Mouse (Mus musculus) intestine, embryonic 15.5 days (tissue): ENCODE results near the gene Fut9. TPM values are rescaled to one million over a fixed set of nuclear protein-coding genes. Genes with fewer than 3 reads are reported as not detected.
A peak's percentile ranks its signal among the peaks of the same experiment; 100 is the strongest.

Source experiments
- ATAC-seq: fragments of 200-750 bp; cut with Nextera tagmentation; 2 replicates; pipeline ENCODE4 v1.8.0; 2017; ENCODE audit warnings: moderate TSS enrichment, moderate library complexity
- H3K27ac ChIP-seq: fragments of 300-500 bp; sonication (generic); 2 replicates; pipeline ENCODE4 v1.5.1; 2015; ENCODE audit warnings: mild to moderate bottlenecking, inconsistent platforms
- H3K27me3 ChIP-seq: fragments of 300-500 bp; sonication (generic); replicated peaks from 2 replicates; pipeline ENCODE4 v1.6.1; 2015; ENCODE audit warnings: inconsistent platforms
- H3K36me3 ChIP-seq: fragments of 300-500 bp; sonication (generic); 2 replicates; pipeline ENCODE4 v1.6.1; 2015; ENCODE audit warnings: inconsistent platforms
- H3K4me1 ChIP-seq: fragments of 300-500 bp; sonication (generic); replicated peaks from 2 replicates; pipeline ENCODE4 v1.6.1; 2015; ENCODE audit warnings: inconsistent platforms
- H3K4me2 ChIP-seq: fragments of 300-500 bp; sonication (generic); replicated peaks from 2 replicates; pipeline ENCODE4 v1.6.1; 2015; ENCODE audit warnings: mild to moderate bottlenecking, inconsistent platforms
- H3K4me3 ChIP-seq: fragments of 300-500 bp; sonication (generic); replicated peaks from 2 replicates; pipeline ENCODE4 v1.5.1; 2015; ENCODE audit warnings: inconsistent platforms
- H3K9ac ChIP-seq: fragments of 300-500 bp; sonication (generic); 2 replicates; pipeline ENCODE4 v1.6.1; 2015; ENCODE audit warnings: inconsistent platforms
- H3K9me3 ChIP-seq: fragments of 300-500 bp; sonication (generic); 2 replicates; pipeline ENCODE4 v1.6.1; 2016; ENCODE audit warnings: inconsistent platforms
- WGBS: fragments of 180-500 bp; shearing (Covaris S2); methylation state at CpG from one replicate; pipeline ENCODE4 v1.1.7; 2015; 5-methylcytosine and 5-hydroxymethylcytosine counted together
- polyA plus RNA-seq: library from polyadenylated mRNA; unstranded; fragments of >200 nt; fragmentation: Nextera tagmentation; extraction: Ambion mirVana; gene quantifications from 2 replicates; pipeline ENCODE4 v1.2.1, GENCODE M21; 2015

Fut9 gene
- polyA plus RNA-seq = 0.04 and 0.14 TPM in 2 replicates

DNA sequence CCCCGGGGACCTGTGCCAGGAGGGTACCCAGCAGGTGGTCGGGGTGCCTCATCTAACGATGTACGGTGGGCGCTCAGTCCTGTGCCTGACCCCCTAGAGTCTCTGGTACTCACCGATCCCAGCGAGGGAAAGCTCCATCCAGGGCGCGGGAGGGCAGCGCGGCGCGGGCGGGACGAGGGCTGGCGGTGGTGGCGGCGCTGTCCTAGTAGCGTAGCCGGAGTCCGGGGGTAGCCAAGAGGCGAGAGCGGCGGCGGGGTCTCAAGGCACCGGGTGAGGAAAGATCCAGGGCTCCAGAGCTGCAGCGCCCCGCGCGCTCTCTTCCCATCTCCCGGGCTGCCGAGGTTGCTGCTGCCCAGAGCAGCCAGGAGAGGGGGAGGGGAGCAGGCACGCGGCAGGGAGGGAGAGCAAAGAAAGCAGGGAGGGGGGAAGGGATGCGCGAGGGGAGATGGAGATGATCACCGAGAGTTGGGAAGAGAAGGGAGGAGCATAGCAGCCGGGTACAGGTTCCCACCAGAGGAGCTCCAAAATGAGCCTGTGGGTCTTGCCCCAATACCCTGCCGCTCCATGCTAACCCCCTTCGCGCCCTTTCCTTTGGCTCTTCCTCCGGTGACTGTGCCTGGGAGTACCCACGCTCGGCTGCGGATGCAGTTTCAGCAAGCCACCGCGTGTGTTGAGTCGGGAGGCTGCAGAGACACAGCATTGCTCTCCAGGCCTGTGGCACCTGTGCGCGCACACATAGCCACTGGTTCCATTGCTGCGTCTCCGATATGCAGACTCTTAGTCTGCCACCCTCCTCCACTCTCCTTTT, at the start of gene Fut9:
Gene Fut9, minus strand, starts transcription at position 769 of the 808 bp plus-strand sequence.
- peak within 1 kb of the TSS; percentile 85 for H3K4me2 ChIP-seq
- no peaks in the 10 kb centered on the region for H3K9me3 ChIP-seq
- H3K4me1 ChIP-seq = no peaks in the 10 kb centered on the region
- no peak within 1 kb of the TSS for H3K9ac ChIP-seq
- no peaks in the 10 kb centered on the region for H3K36me3 ChIP-seq
- peak within 1 kb of the TSS; percentile 40 for H3K4me3 ChIP-seq
- peak; percentile 73 for ATAC-seq
- H3K27ac ChIP-seq = no peak within 1 kb of the TSS
- WGBS = under 1% methylated on average over 52 of the region's 52 CpGs
- peaks cover 17% of the 10 kb centered on the region for H3K27me3 ChIP-seq

DNA sequence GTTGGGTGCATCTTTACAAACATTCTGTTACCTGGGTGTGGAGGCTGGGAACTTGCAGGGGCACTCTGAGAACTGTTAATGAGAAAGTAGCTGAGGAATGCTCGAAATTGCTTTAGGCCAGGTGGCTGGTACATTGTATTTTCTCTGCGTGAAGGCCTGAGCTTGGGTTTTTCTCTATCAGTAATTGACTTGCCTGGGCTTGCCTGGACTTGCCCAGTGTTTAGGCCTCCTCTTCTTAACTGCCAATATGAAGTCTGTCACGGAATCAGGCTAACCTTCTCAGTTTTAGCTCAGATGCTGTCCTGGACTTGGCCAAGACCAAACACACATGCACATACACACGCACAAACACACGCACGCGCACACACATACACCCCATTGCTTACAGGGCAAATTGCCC, 15.7 kb upstream of the Fut9 start:
- no peak overlapping the region for H3K9ac ChIP-seq
- ATAC-seq = no peak
- no peaks in the 10 kb centered on the region for H3K36me3 ChIP-seq
- no peak overlapping the region for H3K27ac ChIP-seq
- WGBS = 89% methylated on average over 7 of the region's 7 CpGs
- H3K4me3 ChIP-seq = no peak overlapping the region
- no peaks in the 10 kb centered on the region for H3K27me3 ChIP-seq
- H3K4me1 ChIP-seq = no peaks in the 10 kb centered on the region
- H3K9me3 ChIP-seq = no peaks in the 10 kb centered on the region
- H3K4me2 ChIP-seq = no peak overlapping the region

DNA sequence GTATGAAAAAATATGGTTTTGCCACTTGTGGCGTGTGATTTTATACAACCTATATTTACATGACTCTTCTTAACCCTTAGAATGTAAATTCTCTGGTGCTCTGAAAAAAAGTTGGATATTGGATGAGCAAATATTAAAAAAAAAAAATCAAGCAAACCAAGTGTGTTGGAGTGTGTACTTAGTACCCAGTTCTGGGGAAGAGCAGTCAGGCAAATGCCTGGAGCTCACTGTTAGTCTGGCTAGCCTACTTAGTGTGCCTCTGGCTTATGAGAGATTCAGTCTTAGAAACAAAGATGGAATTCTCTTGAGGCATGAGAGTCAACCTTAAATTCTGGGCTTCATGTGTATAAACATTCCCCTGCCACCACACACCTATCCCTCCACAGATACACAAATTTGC, 13.3 kb upstream of the Fut9 start:
- no peak for ATAC-seq
- WGBS = 87% methylated on average over 1 of the region's 1 CpGs

DNA sequence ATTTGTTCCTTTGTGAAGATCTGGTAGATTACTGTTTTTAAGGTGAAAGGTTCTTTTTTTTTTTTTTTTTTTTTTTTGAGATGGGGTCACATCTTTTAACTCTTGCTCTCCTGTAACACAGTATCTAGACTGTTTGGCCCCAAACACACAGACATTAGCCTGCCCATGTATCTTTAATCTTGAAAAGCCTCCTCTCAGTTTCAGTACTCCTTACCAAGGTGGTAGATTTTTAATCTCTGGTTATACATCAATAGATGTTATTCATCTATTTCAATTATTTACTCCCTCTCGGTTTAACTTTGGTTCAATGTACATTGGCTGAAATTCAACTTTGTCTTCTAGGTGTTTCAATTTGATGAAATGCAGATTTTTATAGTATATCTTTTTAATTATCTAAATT, 10.0 kb upstream of the Fut9 start:
- H3K4me3 ChIP-seq = no peak overlapping the region
- H3K9ac ChIP-seq = no peak overlapping the region
- H3K4me2 ChIP-seq = no peak overlapping the region
- no peaks in the 10 kb centered on the region for H3K9me3 ChIP-seq
- 78% methylated on average over 1 of the region's 1 CpGs for WGBS
- H3K27me3 ChIP-seq = no peaks in the 10 kb centered on the region
- H3K27ac ChIP-seq = no peak overlapping the region
- H3K36me3 ChIP-seq = no peaks in the 10 kb centered on the region
- ATAC-seq = no peak
- no peaks in the 10 kb centered on the region for H3K4me1 ChIP-seq

More for the DNA sequence above, 13.3 kb upstream of the Fut9 start:
- no peak overlapping the region for H3K4me3 ChIP-seq
- H3K4me2 ChIP-seq = no peak overlapping the region
- no peaks in the 10 kb centered on the region for H3K9me3 ChIP-seq
- no peaks in the 10 kb centered on the region for H3K27me3 ChIP-seq
- no peak overlapping the region for H3K9ac ChIP-seq
- no peaks in the 10 kb centered on the region for H3K36me3 ChIP-seq
- H3K4me1 ChIP-seq = no peaks in the 10 kb centered on the region
- no peak overlapping the region for H3K27ac ChIP-seq

DNA sequence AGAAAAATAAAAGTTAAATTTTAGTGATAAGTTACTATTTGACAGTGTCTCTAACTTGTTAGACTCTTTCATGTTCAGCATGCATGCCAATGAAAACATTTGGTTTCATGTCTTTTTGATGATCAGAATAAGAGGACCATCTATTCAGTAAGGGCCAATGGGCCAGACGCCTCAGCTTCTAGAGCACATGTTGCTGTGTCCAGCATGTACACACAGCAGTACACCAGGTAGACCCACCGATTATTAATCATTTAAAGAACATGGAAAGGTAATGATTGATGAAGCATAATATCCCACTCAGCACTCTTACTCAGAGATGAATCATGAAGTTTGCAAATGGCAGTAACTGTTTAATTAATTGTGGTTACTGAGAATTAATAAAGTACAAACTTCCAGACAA, 1.7 kb upstream of the Fut9 start:
- no peak overlapping the region for H3K27ac ChIP-seq
- 85% methylated on average over 2 of the region's 2 CpGs for WGBS
- ATAC-seq = no peak

DNA sequence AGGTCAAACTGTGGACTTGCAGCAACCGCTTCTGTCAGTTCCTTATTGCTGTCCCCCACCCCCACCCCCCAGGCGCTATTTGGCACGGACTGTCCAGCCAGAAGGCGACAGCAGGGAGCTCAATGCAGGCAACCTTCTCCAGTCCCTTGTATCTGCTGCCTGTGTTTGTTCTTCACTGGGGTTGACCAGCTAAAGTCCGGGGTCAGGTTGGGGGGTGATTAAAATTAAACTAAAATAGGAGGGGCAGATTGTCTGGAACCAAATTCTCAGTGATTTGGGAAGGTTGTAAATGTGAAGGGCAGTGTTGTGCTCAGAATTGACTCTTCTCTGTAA, 206 bp upstream of the Fut9 start:
- no peaks in the 10 kb centered on the region for H3K4me1 ChIP-seq
- peaks cover 17% of the 10 kb centered on the region for H3K27me3 ChIP-seq
- no peak overlapping the region for H3K27ac ChIP-seq
- H3K9me3 ChIP-seq = no peaks in the 10 kb centered on the region
- peak overlapping the region; percentile 85 for H3K4me2 ChIP-seq
- H3K36me3 ChIP-seq = no peaks in the 10 kb centered on the region
- 1% methylated on average over 5 of the region's 5 CpGs for WGBS
- no peak overlapping the region for H3K4me3 ChIP-seq
- H3K9ac ChIP-seq = no peak overlapping the region
- no peak for ATAC-seq

More for the DNA sequence above, 1.7 kb upstream of the Fut9 start:
- Histone ChIP-seq H3K36me3 (no peaks in the 10 kb centered on the region), H3K4me1 (no peaks in the 10 kb centered on the region), H3K9ac (no peak overlapping the region), H3K4me3 (no peak overlapping the region), H3K9me3 (no peaks in the 10 kb centered on the region), H3K27me3 (peaks cover 17% of the 10 kb centered on the region), H3K4me2 (no peak overlapping the region)

DNA sequence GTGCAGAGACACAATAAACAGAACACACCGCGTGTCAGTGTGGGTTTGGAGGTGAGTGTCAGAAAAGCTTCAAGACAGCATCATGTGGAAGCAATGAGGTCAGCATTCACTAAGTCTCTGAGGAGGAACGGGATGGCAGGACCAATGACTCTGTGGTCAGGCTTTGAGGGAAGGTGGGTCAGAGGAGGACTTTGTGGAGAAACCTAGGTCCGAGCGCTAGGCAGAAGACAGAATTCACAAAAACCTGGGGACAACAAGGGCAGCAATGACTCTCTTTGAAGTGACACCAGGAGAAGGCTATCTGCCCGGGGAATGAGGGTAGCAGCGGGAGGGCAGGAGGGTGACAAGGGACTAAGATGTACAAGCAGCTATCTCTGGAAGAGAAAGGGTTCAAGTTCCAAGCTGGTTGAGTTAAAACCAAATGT, 981 bp downstream of the Fut9 start:
- Histone ChIP-seq H3K27me3 (peaks cover 17% of the 10 kb centered on the region), H3K9me3 (no peaks in the 10 kb centered on the region), H3K27ac (no peak overlapping the region), H3K4me3 (peak overlapping the region; percentile 40), H3K4me2 (peak overlapping the region; percentile 85), H3K4me1 (no peaks in the 10 kb centered on the region), H3K9ac (no peak overlapping the region), H3K36me3 (no peaks in the 10 kb centered on the region)
- no peak for ATAC-seq
- 2% methylated on average over 7 of the region's 7 CpGs for WGBS

DNA sequence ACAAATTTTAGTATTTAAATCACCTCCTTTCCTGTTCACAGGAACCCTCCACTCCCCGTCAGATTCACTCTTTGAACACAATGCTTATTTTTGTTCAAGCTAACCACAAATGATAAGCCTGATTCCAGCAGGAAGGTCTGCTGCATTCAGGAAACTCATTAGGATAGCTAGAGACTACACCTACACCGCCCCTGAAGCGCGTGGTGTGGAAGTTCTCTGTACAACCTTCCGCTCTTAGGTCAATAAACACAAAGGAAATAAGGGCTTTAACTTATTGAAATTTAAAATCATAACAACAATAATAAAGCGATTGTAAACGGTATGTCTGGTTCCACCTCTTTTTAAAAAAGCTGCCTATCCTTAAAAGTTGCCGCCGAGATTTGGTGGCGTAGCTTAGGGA, 1.6 kb downstream of the Fut9 start:
- peaks cover 17% of the 10 kb centered on the region for H3K27me3 ChIP-seq
- H3K9me3 ChIP-seq = no peaks in the 10 kb centered on the region
- no peaks in the 10 kb centered on the region for H3K4me1 ChIP-seq
- no peak overlapping the region for H3K9ac ChIP-seq
- H3K27ac ChIP-seq = no peak overlapping the region
- no peak overlapping the region for H3K4me2 ChIP-seq
- no peaks in the 10 kb centered on the region for H3K36me3 ChIP-seq
- WGBS = 25% methylated on average over 10 of the region's 10 CpGs
- no peak overlapping the region for H3K4me3 ChIP-seq
- no peak for ATAC-seq

DNA sequence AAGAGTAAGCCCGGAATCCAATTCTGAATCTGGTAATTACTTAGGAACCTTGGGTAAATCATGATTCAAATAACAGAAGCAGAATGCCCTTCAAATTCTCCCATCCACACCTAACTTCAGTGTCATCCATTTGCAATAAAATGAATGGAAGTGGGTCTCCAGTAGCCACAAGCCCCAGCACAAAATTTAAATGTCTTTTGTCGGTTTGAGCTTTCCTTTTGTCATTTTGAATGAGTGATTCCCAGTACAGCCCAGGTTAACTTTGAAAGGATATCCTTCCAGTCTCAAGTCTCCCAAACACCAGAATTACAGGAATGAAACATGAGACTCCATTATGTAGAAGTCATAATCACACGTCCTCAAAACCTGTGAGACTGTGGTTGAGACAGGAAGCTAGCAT, 3.9 kb downstream of the Fut9 start:
- Histone ChIP-seq H3K27me3 (peaks cover 17% of the 10 kb centered on the region), H3K36me3 (no peaks in the 10 kb centered on the region), H3K9ac (no peak overlapping the region), H3K4me1 (no peaks in the 10 kb centered on the region), H3K9me3 (no peaks in the 10 kb centered on the region), H3K27ac (no peak overlapping the region), H3K4me2 (no peak overlapping the region), H3K4me3 (no peak overlapping the region)
- 44% methylated on average over 3 of the region's 3 CpGs for WGBS
- no peak for ATAC-seq

DNA sequence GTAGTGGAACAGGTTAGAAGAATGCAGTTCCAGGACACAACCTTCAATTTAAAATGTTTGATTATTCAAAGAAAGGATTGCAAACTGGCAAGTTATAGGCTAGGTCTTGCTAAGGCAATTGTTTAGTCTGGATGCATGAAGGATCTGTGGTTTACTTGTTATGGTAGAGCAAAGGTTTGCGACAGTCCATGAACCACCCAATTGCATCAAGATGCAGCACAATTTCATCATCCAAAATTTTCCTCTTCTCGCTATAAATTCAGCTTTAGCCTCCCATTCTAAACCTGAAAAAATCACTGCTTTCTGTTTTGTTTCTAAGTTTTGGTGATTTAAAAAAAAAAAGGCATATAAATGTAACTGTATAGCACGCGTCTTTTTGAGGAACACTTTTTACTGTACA, 14.8 kb downstream of the Fut9 start:
- Histone ChIP-seq H3K9me3 (no peaks in the 10 kb centered on the region), H3K27ac (no peak overlapping the region), H3K4me1 (no peaks in the 10 kb centered on the region), H3K9ac (no peak overlapping the region), H3K4me2 (no peak overlapping the region), H3K27me3 (no peaks in the 10 kb centered on the region), H3K36me3 (no peaks in the 10 kb centered on the region), H3K4me3 (no peak overlapping the region)
- WGBS = 89% methylated on average over 4 of the region's 4 CpGs
- ATAC-seq = no peak

DNA sequence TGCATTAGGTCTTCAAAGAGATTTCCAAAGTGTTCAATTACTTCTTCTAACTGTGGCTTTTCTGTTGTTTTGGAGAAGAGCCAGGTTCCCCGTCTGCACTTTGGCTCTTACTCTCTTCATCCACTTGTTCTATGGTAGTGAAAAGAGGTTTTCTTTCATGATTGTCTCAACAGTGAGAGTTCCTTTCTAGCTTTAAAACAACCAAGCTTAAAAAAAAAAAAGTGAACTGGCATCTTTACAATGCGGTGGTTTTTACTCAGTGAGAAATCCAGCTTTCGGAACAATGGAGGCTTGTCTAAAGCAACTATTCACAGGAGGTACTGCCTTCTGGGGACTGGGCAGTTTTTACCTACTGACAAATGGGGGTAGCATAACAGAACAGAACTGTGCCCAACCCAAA, 31.4 kb downstream of the Fut9 start:
- no peak for ATAC-seq
- H3K27ac ChIP-seq = no peak overlapping the region
- no peak overlapping the region for H3K4me3 ChIP-seq
- no peak overlapping the region for H3K4me2 ChIP-seq
- H3K36me3 ChIP-seq = no peaks in the 10 kb centered on the region
- H3K9ac ChIP-seq = no peak overlapping the region
- 65% methylated on average over 3 of the region's 3 CpGs for WGBS
- H3K27me3 ChIP-seq = no peaks in the 10 kb centered on the region
- no peaks in the 10 kb centered on the region for H3K9me3 ChIP-seq
- H3K4me1 ChIP-seq = no peaks in the 10 kb centered on the region

DNA sequence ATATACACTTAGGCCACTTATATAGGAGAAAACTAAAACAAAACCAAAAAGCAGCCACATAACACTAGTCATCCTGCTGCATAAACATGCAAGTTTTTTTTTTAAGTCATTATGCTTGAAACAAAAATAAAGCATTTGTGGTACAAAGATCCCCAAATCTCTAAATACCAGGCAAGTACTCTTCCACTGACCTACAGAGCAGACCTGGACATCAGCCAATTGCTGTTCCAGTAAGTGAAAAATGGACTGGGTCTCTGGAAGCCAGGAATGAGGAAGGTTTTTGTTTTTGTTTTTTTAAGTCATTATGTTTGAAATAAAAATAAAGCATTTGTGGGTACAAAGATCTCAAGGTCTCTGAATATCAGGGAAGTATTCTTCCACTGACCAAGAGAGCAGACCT, 37.0 kb downstream of the Fut9 start:
- H3K4me2 ChIP-seq = no peak overlapping the region
- ATAC-seq = no peak
- H3K9ac ChIP-seq = no peak overlapping the region
- no peaks in the 10 kb centered on the region for H3K27me3 ChIP-seq
- H3K4me1 ChIP-seq = no peaks in the 10 kb centered on the region
- H3K36me3 ChIP-seq = no peaks in the 10 kb centered on the region
- no peak overlapping the region for H3K27ac ChIP-seq
- H3K9me3 ChIP-seq = no peaks in the 10 kb centered on the region
- H3K4me3 ChIP-seq = no peak overlapping the region

DNA sequence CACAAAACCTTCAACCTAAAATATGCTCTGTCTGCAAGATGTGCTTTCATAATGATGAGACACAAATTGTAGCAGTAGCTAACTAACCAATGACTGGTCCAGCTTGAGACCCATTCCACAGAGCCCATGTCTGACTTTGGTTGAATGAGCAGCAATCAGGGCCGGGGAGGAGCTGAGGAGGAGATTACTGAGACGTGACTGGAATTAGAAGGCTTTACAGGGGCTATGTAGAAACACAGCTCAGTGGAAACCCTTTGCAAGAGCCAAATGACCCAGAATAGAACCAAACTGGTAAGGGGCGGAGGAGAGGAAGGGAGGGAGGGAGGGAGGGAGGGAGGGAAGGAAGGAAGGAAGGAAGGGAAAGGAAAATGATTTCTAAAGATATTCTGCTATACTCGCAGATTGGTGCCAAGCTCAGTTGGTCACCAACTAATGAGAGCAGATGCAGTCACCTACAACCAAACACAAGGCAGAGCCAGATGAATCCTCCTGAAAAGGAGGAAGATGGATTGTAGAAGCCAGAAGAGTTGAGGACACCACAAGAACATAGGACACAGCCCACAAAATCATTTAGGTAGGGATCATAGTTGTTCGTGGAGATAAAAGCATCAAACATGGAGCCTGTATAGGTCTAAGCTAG, 42.0 kb downstream of the Fut9 start:
- Histone ChIP-seq H3K36me3 (no peaks in the 10 kb centered on the region), H3K27me3 (no peaks in the 10 kb centered on the region), H3K4me3 (no peak overlapping the region), H3K27ac (no peak overlapping the region), H3K9me3 (no peaks in the 10 kb centered on the region), H3K4me1 (no peaks in the 10 kb centered on the region), H3K9ac (no peak overlapping the region), H3K4me2 (no peak overlapping the region)
- no peak for ATAC-seq
- WGBS = 81% methylated on average over 4 of the region's 5 CpGs
